Mouse (Mus musculus) kidney, adult 2 months (tissue): ENCODE measurements around the gene C1qtnf6. TPM values are rescaled to one million over a fixed set of nuclear protein-coding genes. Genes with fewer than 3 reads are reported as not detected.

Experiments
- DNase-seq: peaks from one replicate; pipeline ENCODE4 v3.0.0; 2021
- H3K27ac ChIP-seq: fragments of 200-500 bp; 2 replicates; pipeline ENCODE4 v1.5.1; 2012; ENCODE audit warnings: low read depth, low read length, control low read depth, inconsistent platforms; ENCODE audit not compliant: insufficient read depth
- H3K27me3 ChIP-seq: fragments of 200-500 bp; replicated peaks from 2 replicates; pipeline ENCODE4 v1.6.1; 2012; ENCODE audit warnings: mild to moderate bottlenecking, moderate library complexity, low read length, inconsistent platforms; ENCODE audit not compliant: control insufficient read depth, insufficient read depth
- H3K36me3 ChIP-seq: fragments of 200-500 bp; 2 replicates; pipeline ENCODE4 v1.6.1; 2012; ENCODE audit warnings: mild to moderate bottlenecking, moderate library complexity, low read length, inconsistent platforms; ENCODE audit not compliant: control insufficient read depth, insufficient read depth
- H3K4me1 ChIP-seq: fragments of 200-500 bp; 2 replicates; pipeline ENCODE4 v1.6.1; 2011; ENCODE audit warnings: low read length; ENCODE audit not compliant: control insufficient read depth, insufficient read depth
- H3K4me3 ChIP-seq: fragments of 200-500 bp; 2 replicates; pipeline ENCODE4 v1.5.1; 2011; ENCODE audit warnings: mild to moderate bottlenecking, low read depth, low read length, control low read depth; ENCODE audit not compliant: insufficient read depth
- CTCF ChIP-seq: fragments of 200-500 bp; conservative IDR thresholded peaks from 2 replicates; pipeline ENCODE4 v1.5.1; 2011; ENCODE audit warnings: low read depth, mild to moderate bottlenecking, control low read depth, low read length, moderate library complexity, mixed read lengths; ENCODE audit not compliant: insufficient read depth, insufficient read length
- POLR2A ChIP-seq: fragments of 200-500 bp; IDR thresholded peaks from one replicate; pipeline ENCODE4 v1.6.1; 2011; ENCODE audit warnings: low read depth, low read length, control low read depth
- WGBS: fragments of 180-500 bp; shearing (Covaris S2); methylation state at CpG from one replicate; pipeline ENCODE4 v1.1.7; 2018; 5-methylcytosine and 5-hydroxymethylcytosine counted together
- polyA plus RNA-seq: library from polyadenylated mRNA; depleted of rRNA; stranded (reverse); fragments of >200 nt; gene quantifications from 2 replicates; pipeline ENCODE4 v1.2.3, GENCODE M21; 2012

C1qtnf6 gene
- polyA plus RNA-seq, 1 experiment = 17.0 TPM

- 78% methylated on average over 9 of the region's 9 CpGs for WGBS
- H3K27ac ChIP-seq = no peak overlapping the region
- H3K4me3 ChIP-seq = no peak overlapping the region
- DNase-seq = no peak
- no peaks in the 10 kb centered on the region for H3K36me3 ChIP-seq
- H3K4me1 ChIP-seq = no peaks in the 10 kb centered on the region
- TF ChIP-seq CTCF (no peak), POLR2A (no peak)
- H3K27me3 ChIP-seq = no peaks in the 10 kb centered on the region
These were observed 36.4 kb upstream of the C1qtnf6 start for GRCm38 (mm10) chr15:78567608-78568120.

- DNase-seq = no peak
- no peaks in the 10 kb centered on the region for H3K36me3 ChIP-seq
- H3K27ac ChIP-seq = no peak overlapping the region
- H3K27me3 ChIP-seq = no peaks in the 10 kb centered on the region
- 83% methylated on average over 11 of the region's 11 CpGs for WGBS
- H3K4me3 ChIP-seq = no peak overlapping the region
- TF ChIP-seq POLR2A = no peak
- no peak for TF ChIP-seq CTCF
- H3K4me1 ChIP-seq = no peaks in the 10 kb centered on the region
These were observed 33.7 kb upstream of the C1qtnf6 start for GRCm38 (mm10) chr15:78564764-78565435.

- Histone ChIP-seq H3K4me1 (no peaks in the 10 kb centered on the region), H3K27me3 (no peaks in the 10 kb centered on the region), H3K27ac (no peak overlapping the region), H3K4me3 (no peak overlapping the region), H3K36me3 (no peaks in the 10 kb centered on the region)
- DNase-seq = no peak
- TF ChIP-seq CTCF = no peak
- TF ChIP-seq POLR2A = no peak
- WGBS = 77% methylated on average over 5 of the region's 5 CpGs
These were observed 32.7 kb upstream of the C1qtnf6 start for GRCm38 (mm10) chr15:78563937-78564336.

DNA sequence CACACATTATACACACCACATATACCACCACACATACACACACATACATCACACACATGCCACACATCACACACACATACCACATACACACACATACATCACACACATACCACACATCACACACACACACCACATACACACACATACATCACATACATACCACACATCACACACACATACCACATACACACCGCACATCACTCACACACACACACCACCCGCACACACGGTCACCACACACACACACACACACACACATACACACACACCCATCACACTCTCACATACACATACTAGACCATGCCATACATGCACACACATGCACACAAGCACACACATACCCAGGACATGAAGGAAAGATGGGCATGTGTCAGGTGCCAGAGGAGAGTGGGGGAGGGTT, 32.1 kb upstream of the C1qtnf6 start:
- TF ChIP-seq POLR2A (no peak), CTCF (no peak)
- no peak for DNase-seq
- no peaks in the 10 kb centered on the region for H3K4me1 ChIP-seq
- no peaks in the 10 kb centered on the region for H3K27me3 ChIP-seq
- 99% methylated on average over 3 of the region's 3 CpGs for WGBS
- no peaks in the 10 kb centered on the region for H3K36me3 ChIP-seq
- no peak overlapping the region for H3K4me3 ChIP-seq
- H3K27ac ChIP-seq = no peak overlapping the region

DNA sequence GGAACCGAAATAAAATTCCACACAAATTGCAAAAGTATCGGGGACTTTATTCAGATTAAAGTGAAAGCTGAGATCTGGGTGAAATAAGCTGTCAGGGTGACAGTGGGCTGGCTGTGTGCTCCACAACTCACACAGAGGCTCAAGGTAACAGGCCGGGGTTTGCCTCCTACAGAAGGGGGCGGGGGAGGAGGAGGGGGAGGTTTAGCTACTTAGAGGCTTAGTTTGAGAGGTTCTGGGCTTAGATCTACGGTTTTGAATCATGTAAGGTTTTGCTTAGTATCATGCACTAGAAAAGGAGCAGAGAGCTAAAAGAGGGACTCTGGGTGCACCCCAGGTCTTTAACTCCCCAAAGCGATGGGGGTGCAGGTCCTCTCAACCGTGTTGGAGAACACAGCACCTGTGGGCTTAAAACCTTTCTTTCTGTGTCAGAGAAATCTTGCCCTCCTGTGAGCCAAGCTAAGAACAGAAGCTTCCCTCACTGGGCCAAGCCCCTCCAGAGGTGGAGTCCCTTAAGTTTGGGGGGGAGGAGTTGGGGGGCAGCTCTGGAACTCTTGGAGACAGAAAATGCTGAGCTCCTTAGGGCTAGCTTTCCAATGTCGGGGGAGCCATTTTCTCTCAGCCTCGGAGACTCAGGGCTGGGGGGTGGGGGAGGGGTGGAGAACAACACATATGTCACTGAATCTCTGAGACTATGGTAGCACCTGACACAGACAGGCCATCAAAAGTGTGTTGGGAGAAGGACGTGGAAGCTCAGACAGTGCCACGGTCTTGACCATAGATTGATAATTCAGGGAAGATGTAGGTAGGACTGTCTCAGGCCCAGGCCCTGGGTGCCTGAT, 28.1 kb upstream of the C1qtnf6 start:
- Histone ChIP-seq H3K4me1 (no peaks in the 10 kb centered on the region), H3K36me3 (no peaks in the 10 kb centered on the region), H3K27me3 (no peaks in the 10 kb centered on the region), H3K27ac (no peak overlapping the region), H3K4me3 (no peak overlapping the region)
- 65% methylated on average over 11 of the region's 11 CpGs for WGBS
- no peak for DNase-seq
- TF ChIP-seq POLR2A (no peak), CTCF (no peak)

GRCm38 (mm10) chr15:78557693-78558535, 26.7 kb upstream of the C1qtnf6 start:
- WGBS = 70% methylated on average over 10 of the region's 10 CpGs
- Histone ChIP-seq H3K4me1 (no peaks in the 10 kb centered on the region), H3K36me3 (no peaks in the 10 kb centered on the region), H3K4me3 (no peak overlapping the region), H3K27ac (no peak overlapping the region), H3K27me3 (no peaks in the 10 kb centered on the region)
- DNase-seq = no peak
- no peak for TF ChIP-seq POLR2A
- TF ChIP-seq CTCF = no peak
